Mouse (Mus musculus): ENCODE measurements at regions not wholly inside any gene's neighbourhood (a gene's known extent, or its start where the extent isn't known, plus 50 kb on each side); places are given as distances from the start of the nearest gene placed in this dataset.

- Histone ChIP-seq H3K4me2 (ENCODE audit: low read depth, low read length, poor library complexity, severe bottlenecking) (no peak overlapping the region), H3K9ac (replicated peaks; ENCODE audit: low read length, poor library complexity, severe bottlenecking) (peak overlapping the region; percentile 10; the same call in 1 of the 2 replicates), H3K27me3 (ENCODE audit: insufficient read depth, low read length) (no peaks in the 10 kb centered on the region), H3K9me3 (ENCODE audit: low read length) (no peaks in the 10 kb centered on the region), H3K36me3 (ENCODE audit: insufficient read depth, low read length) (no peaks in the 10 kb centered on the region), H3K27ac (ENCODE audit: low read depth, low read length) (no peak overlapping the region), H3K4me1 (ENCODE audit: insufficient read depth, low read length) (no peaks in the 10 kb centered on the region), H3K4me3 (ENCODE audit: low read depth, low read length) (no peak overlapping the region)
- ATAC-seq (ENCODE audit: low FRiP score) (no peak; the same call in 1 of the 2 replicates), DNase-seq (ENCODE audit: low spot score) (peak; percentile 20)
- 31% methylated on average over 11 of the region's 11 CpGs for WGBS
- no peak for TF ChIP-seq CTCF (IDR thresholded peaks at IDR 0.05)
Measured at GRCm38 (mm10) chr13:47298010-47298409, 175.6 kb downstream of the Rnf144b start.

- ATAC-seq (ENCODE audit: low FRiP score) (no peak), DNase-seq (ENCODE audit: low spot score) (no peak)
- no peak overlapping the region for H3K4me2 ChIP-seq (ENCODE audit: low read depth, low read length, poor library complexity, severe bottlenecking)
- no peak overlapping the region for H3K27ac ChIP-seq (ENCODE audit: low read depth, low read length)
- no peaks in the 10 kb centered on the region for H3K36me3 ChIP-seq (ENCODE audit: insufficient read depth, low read length)
- no peak overlapping the region for H3K4me3 ChIP-seq (ENCODE audit: low read depth, low read length)
- 70% methylated on average over 2 of the region's 2 CpGs for WGBS
- no peak for TF ChIP-seq CTCF (IDR thresholded peaks at IDR 0.05)
- H3K4me1 ChIP-seq (ENCODE audit: insufficient read depth, low read length), result no peaks in the 10 kb centered on the region
- H3K9me3 ChIP-seq (ENCODE audit: low read length), result no peaks in the 10 kb centered on the region
- H3K27me3 ChIP-seq (ENCODE audit: insufficient read depth, low read length), result no peaks in the 10 kb centered on the region
- H3K9ac ChIP-seq (replicated peaks; ENCODE audit: low read length, poor library complexity, severe bottlenecking), result no peak overlapping the region
Measured at GRCm38 (mm10) chr13:47300486-47300885, 178.0 kb downstream of the Rnf144b start.

GRCm38 (mm10) chr13:47301070-47301469 lies 178.6 kb downstream of the Rnf144b start:
- Histone ChIP-seq H3K9me3 (ENCODE audit: low read length) (no peaks in the 10 kb centered on the region), H3K36me3 (ENCODE audit: insufficient read depth, low read length) (no peaks in the 10 kb centered on the region), H3K9ac (replicated peaks; ENCODE audit: low read length, poor library complexity, severe bottlenecking) (no peak overlapping the region), H3K4me1 (ENCODE audit: insufficient read depth, low read length) (no peaks in the 10 kb centered on the region), H3K4me2 (ENCODE audit: low read depth, low read length, poor library complexity, severe bottlenecking) (no peak overlapping the region), H3K27ac (ENCODE audit: low read depth, low read length) (no peak overlapping the region), H3K27me3 (ENCODE audit: insufficient read depth, low read length) (no peaks in the 10 kb centered on the region), H3K4me3 (ENCODE audit: low read depth, low read length) (no peak overlapping the region)
- ATAC-seq (ENCODE audit: low FRiP score), result no peak
- peak; percentile 85 for DNase-seq (ENCODE audit: low spot score)
- peak; percentile 82 for TF ChIP-seq CTCF (IDR thresholded peaks at IDR 0.05)
- 44% methylated on average over 3 of the region's 3 CpGs for WGBS

- no peak for TF ChIP-seq CTCF (IDR thresholded peaks at IDR 0.05)
- ATAC-seq (ENCODE audit: low FRiP score) (no peak), DNase-seq (ENCODE audit: low spot score) (no peak)
- no peak overlapping the region for H3K27ac ChIP-seq (ENCODE audit: low read depth, low read length)
- 89% methylated on average over 6 of the region's 6 CpGs for WGBS
- H3K4me2 ChIP-seq (ENCODE audit: low read depth, low read length, poor library complexity, severe bottlenecking), result no peak overlapping the region
- H3K4me1 ChIP-seq (ENCODE audit: insufficient read depth, low read length), result peaks cover 2% of the 10 kb centered on the region; the same call in 1 of the 2 replicates
- H3K9ac ChIP-seq (replicated peaks; ENCODE audit: low read length, poor library complexity, severe bottlenecking), result no peak overlapping the region
- no peaks in the 10 kb centered on the region for H3K36me3 ChIP-seq (ENCODE audit: insufficient read depth, low read length)
- H3K27me3 ChIP-seq (ENCODE audit: insufficient read depth, low read length), result no peaks in the 10 kb centered on the region
- H3K9me3 ChIP-seq (ENCODE audit: low read length), result no peaks in the 10 kb centered on the region
- H3K4me3 ChIP-seq (ENCODE audit: low read depth, low read length), result no peak overlapping the region
Measured at GRCm38 (mm10) chr13:47309492-47309891, 187.0 kb downstream of the Rnf144b start.

- DNase-seq (ENCODE audit: low spot score), result peak; percentile 10
- H3K9me3 ChIP-seq (ENCODE audit: low read length), result no peaks in the 10 kb centered on the region
- ATAC-seq (ENCODE audit: low FRiP score), result no peak
- H3K4me1 ChIP-seq (ENCODE audit: insufficient read depth, low read length), result peaks cover 2% of the 10 kb centered on the region; the same call in 1 of the 2 replicates
- H3K4me3 ChIP-seq (ENCODE audit: low read depth, low read length), result no peak overlapping the region
- WGBS, result 33% methylated on average over 7 of the region's 7 CpGs
- H3K36me3 ChIP-seq (ENCODE audit: insufficient read depth, low read length), result no peaks in the 10 kb centered on the region
- H3K27ac ChIP-seq (ENCODE audit: low read depth, low read length), result no peak overlapping the region
- TF ChIP-seq CTCF (IDR thresholded peaks at IDR 0.05), result no peak
- no peak overlapping the region for H3K9ac ChIP-seq (replicated peaks; ENCODE audit: low read length, poor library complexity, severe bottlenecking)
- H3K27me3 ChIP-seq (ENCODE audit: insufficient read depth, low read length), result no peaks in the 10 kb centered on the region
- no peak overlapping the region for H3K4me2 ChIP-seq (ENCODE audit: low read depth, low read length, poor library complexity, severe bottlenecking)
Measured at GRCm38 (mm10) chr13:47310751-47311202, 188.3 kb downstream of the Rnf144b start.

GRCm38 (mm10) chr13:47319549-47319948 lies 197.1 kb downstream of the Rnf144b start:
- Histone ChIP-seq H3K36me3 (ENCODE audit: insufficient read depth, low read length) (no peaks in the 10 kb centered on the region), H3K4me2 (ENCODE audit: low read depth, low read length, poor library complexity, severe bottlenecking) (no peak overlapping the region), H3K9me3 (ENCODE audit: low read length) (no peaks in the 10 kb centered on the region), H3K4me3 (ENCODE audit: low read depth, low read length) (no peak overlapping the region), H3K27ac (ENCODE audit: low read depth, low read length) (no peak overlapping the region), H3K4me1 (ENCODE audit: insufficient read depth, low read length) (no peaks in the 10 kb centered on the region), H3K9ac (replicated peaks; ENCODE audit: low read length, poor library complexity, severe bottlenecking) (no peak overlapping the region), H3K27me3 (ENCODE audit: insufficient read depth, low read length) (no peaks in the 10 kb centered on the region)
- ATAC-seq (ENCODE audit: low FRiP score), result no peak
- no peak for TF ChIP-seq CTCF (IDR thresholded peaks at IDR 0.05)
- WGBS, result 65% methylated on average over 8 of the region's 8 CpGs
- no peak for DNase-seq (ENCODE audit: low spot score)

Measured in midbrain, postnatal 0 days (tissue).